Mouse (Mus musculus): ENCODE results near the gene Hpn. TPM values are rescaled to one million over a fixed set of nuclear protein-coding genes. Genes with fewer than 3 reads are reported as not detected.

Hpn gene
- polyA plus RNA-seq, 1 experiment, result 22.1 TPM

DNA sequence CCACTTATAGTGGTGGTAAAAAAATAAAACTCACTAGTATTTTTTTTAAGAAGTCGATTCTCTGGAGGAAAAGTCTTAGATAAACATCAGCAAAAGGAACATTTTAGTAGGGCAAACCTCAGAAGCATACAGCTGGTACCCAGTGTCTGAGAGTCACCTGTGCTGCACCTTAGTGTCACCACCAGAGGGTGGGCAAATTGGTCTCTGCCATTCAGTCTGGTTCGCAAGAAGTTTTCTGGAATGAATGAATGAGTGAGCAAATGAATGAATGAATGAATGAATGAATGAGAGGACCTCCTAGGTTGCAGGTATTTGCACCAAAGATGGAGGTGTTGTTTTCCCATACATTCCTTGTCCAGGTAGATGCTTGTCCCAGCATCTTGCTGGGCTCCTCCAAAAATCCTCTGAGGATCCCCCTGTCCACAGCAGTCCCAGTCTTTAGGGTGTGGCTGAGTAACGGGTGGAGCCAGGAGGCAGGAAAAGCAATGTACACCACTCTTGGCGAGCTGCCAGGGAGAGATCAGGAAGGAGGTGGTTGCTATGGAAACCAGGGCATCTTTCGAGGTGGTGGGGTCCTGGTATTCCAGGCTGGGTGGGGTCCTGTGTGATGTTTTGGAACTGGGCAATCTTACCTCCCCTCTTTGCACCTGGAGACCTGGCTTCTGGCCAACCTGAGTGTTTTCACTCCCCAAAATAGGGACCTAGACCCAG lies 65.8 kb downstream of the Hpn start:
- Histone ChIP-seq H3K4me1 (ENCODE audit: control insufficient read depth, insufficient read depth, insufficient read length) (peaks cover 4% of the 10 kb centered on the region; the same call in 1 of the 2 replicates), H3K27ac (ENCODE audit: insufficient read depth, low read length) (no peak overlapping the region), H3K27me3 (ENCODE audit: control insufficient read depth, insufficient read depth, low read length) (peaks cover 18% of the 10 kb centered on the region), H3K4me3 (ENCODE audit: extremely low read depth, insufficient read depth, insufficient read length) (no peak overlapping the region), H3K36me3 (ENCODE audit: control insufficient read depth, insufficient read depth, low read length) (no peaks in the 10 kb centered on the region)
- DNase-seq (ENCODE audit: low read depth in 1 of 2, low spot score in 2 of 2), result no peak
- TF ChIP-seq CTCF (IDR thresholded peaks at IDR 0.05; ENCODE audit: extremely low read depth, insufficient read depth, insufficient read length, insufficient replicate concordance) (no peak), POLR2A (IDR thresholded peaks at IDR 0.05; ENCODE audit: low read depth, low read length) (no peak)
- 17% methylated on average over 5 of the region's 5 CpGs for WGBS

Other genes with a start within 250 kb of the Hpn start
- 269 and 316 TPM in 2 replicates for gene Cd22, start 234.9 kb downstream of the Hpn start, polyA plus RNA-seq (2012; rRNA removed)
- 3.5 TPM in 2 replicates for gene Mag, start 200.4 kb downstream of the Hpn start, polyA plus RNA-seq (2012; rRNA removed)
- 15.6 and 18.2 TPM in 2 replicates for gene Hamp2, start 190.6 kb downstream of the Hpn start, polyA plus RNA-seq (2012; rRNA removed)
- gene Hamp, start 171.3 kb downstream of the Hpn start, polyA plus RNA-seq (2012; rRNA removed), result 0.82 TPM in 1 of 2 replicates, not detected in the other
- gene Usf2, start 158.5 kb downstream of the Hpn start, polyA plus RNA-seq (2012; rRNA removed), result 151 and 196 TPM in 2 replicates
- 7.5 and 9.4 TPM in 2 replicates for gene Lsr, start 141.8 kb downstream of the Hpn start, polyA plus RNA-seq (2012; rRNA removed)
- 0.35 and 0.63 TPM in 2 replicates for gene Fam187b, start 141.5 kb downstream of the Hpn start, polyA plus RNA-seq (2012; rRNA removed)
- 168 and 181 TPM in 2 replicates for gene Fxyd5, start 72.8 kb downstream of the Hpn start, polyA plus RNA-seq (2012; rRNA removed)
- 1.1 and 1.2 TPM in 2 replicates for gene Fxyd7, start 63.8 kb downstream of the Hpn start, polyA plus RNA-seq (2012; rRNA removed)
- gene Fxyd1, start 58.1 kb downstream of the Hpn start, polyA plus RNA-seq (2012; rRNA removed), result 60.6 and 67.6 TPM in 2 replicates
- 0.92 and 1.0 TPM in 2 replicates for gene Lgi4, start 55.9 kb downstream of the Hpn start, polyA plus RNA-seq (2012; rRNA removed)
- gene Fxyd3, start 38.6 kb downstream of the Hpn start, polyA plus RNA-seq (2012; rRNA removed), result 0.94 and 1.8 TPM in 2 replicates
- gene Scn1b, start 11.7 kb upstream of the Hpn start, polyA plus RNA-seq (2012; rRNA removed), result 41.6 and 48.4 TPM in 2 replicates
- 325 and 338 TPM in 2 replicates for gene Gramd1a, start 40.6 kb upstream of the Hpn start, polyA plus RNA-seq (2012; rRNA removed)
- gene Scgb2b2, start 175.2 kb upstream of the Hpn start, polyA plus RNA-seq (2012; rRNA removed), result not detected in 2 replicates
- gene Scgb1b2, start 176.5 kb upstream of the Hpn start, polyA plus RNA-seq (2012; rRNA removed), result not detected in 2 replicates
- gene Scgb2b3, start 246.8 kb upstream of the Hpn start, polyA plus RNA-seq (2012; rRNA removed), result not detected in 2 replicates